Mouse (Mus musculus) fibroblast of lung, adult 2 months (primary cell): ENCODE results near the gene Dcaf11.

ENCODE experiments used
- DNase-seq: peaks from one replicate; pipeline ENCODE4 v3.0.0-alpha.2; 2011; ENCODE audit warnings: low read depth

Dcaf11 gene

DNA sequence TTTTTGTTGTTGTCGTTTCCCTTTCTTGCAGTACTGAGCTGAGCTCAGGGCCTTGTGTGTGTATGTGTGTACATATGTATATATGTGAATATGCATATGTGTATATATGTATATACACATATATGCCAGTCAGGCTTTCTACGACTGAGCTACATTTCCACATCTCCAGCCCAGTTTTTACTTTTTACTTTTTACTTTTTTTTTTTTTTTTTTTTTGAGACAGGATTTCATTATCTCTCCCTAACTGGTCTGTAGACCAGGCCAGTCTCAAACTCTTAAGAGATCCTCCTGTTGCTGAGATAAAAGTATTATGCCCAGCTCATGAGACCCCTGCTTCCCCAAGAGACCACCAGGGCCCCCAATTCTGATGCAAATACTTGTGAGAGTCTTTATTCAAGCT, 57.0 kb downstream of the Dcaf11 start:
- DNase-seq: no peak

DNA sequence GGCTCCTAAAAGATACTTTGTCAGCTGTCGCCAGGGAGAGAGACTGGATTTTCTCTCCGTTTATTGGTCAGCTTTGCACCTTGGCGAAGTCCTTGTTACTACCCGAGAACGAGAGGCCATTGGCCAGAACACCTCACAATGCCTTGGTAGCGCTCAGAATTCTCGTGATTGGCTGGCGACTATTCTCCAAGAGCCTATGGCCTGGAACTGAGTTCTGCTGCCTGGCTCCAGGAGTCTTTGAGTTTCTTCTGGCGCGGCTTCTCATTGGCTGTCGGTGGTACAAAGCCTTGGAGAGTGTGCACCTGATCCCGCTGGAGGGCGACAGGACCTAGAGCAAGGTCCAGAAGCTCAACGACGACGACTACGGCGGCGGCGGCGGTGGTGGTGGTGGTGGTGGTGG, 58.0 kb downstream of the Dcaf11 start, which contains the start of gene Rec8:
Rec8 (plus strand) TSS at position 216 of the 400 bp plus-strand sequence.
- no peak for DNase-seq

DNA sequence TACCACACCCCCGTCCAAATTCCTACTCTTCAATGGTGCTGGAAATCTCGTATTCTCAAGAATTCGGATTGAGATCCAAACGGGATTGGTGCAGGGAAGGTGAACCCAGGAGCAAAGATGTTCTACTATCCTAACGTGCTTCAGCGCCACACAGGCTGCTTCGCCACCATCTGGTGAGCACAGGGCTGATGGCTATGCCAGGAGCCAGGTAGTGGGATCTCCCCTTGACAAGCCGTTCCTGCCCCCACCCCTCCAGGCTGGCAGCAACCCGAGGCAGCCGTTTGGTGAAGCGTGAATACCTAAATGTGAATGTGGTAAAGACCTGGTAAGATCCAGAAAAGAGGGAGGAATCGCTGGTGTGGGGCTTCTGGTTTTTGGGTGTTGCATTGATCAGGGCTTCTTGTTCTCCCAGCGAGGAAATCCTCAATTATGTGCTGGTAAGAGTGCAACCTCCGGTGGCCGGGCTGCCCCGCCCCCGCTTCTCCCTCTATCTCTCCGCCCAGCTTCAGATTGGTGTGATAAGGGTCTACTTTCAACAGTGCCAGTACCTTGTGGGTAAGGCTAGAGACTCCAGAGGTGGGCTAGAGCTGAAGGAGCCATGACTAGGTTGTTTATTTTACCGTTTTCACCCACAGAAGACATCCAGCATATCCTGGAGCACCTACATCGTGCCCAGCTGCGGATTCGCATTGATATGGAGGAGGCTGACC, 58.8 kb downstream of the Dcaf11 start:
- no peak for DNase-seq
